Mouse (Mus musculus) liver (tissue): ENCODE measurements around the gene Lipt2.
A peak's percentile ranks its signal among the peaks of the same experiment; 100 is the strongest.

Experiments used
- DNase-seq: peaks from one replicate; pipeline ENCODE4 v3.0.0-alpha.2; 2020; ENCODE audit warnings: mixed read lengths

The Lipt2 gene

GRCm38 (mm10) chr7:100159105-100159841 lies at the start of gene Lipt2:
Lipt2 (plus strand) TSS chr7:100159277.
- peak; percentile 92 for DNase-seq

- no peak for DNase-seq
Observed at GRCm38 (mm10) chr7:100111506-100111905, 47.6 kb upstream of the Lipt2 start.

- no peak for DNase-seq
Observed at GRCm38 (mm10) chr7:100113821-100114220, 45.3 kb upstream of the Lipt2 start.

- no peak for DNase-seq
Observed at GRCm38 (mm10) chr7:100114279-100114678, 44.8 kb upstream of the Lipt2 start.

GRCm38 (mm10) chr7:100120791-100121261 lies 38.3 kb upstream of the Lipt2 start:
- DNase-seq: peak; percentile 68

GRCm38 (mm10) chr7:100121376-100121789 lies 37.7 kb upstream of the Lipt2 start, which contains the start of gene Pold3:
Pold3 (minus strand) TSS chr7:100121565.
- peak; percentile 97 for DNase-seq

GRCm38 (mm10) chr7:100123486-100123885 lies 35.6 kb upstream of the Lipt2 start:
- peak; percentile 60 for DNase-seq

- peak; percentile 72 for DNase-seq
Observed at GRCm38 (mm10) chr7:100124211-100124610, 34.9 kb upstream of the Lipt2 start.

- DNase-seq: no peak
Observed at GRCm38 (mm10) chr7:100125166-100125565, 33.9 kb upstream of the Lipt2 start.

GRCm38 (mm10) chr7:100126514-100126913 lies 32.6 kb upstream of the Lipt2 start:
- DNase-seq: no peak

- DNase-seq: no peak
Observed at GRCm38 (mm10) chr7:100128262-100129041, 30.6 kb upstream of the Lipt2 start.

GRCm38 (mm10) chr7:100130592-100130991 lies 28.5 kb upstream of the Lipt2 start:
- no peak for DNase-seq

GRCm38 (mm10) chr7:100132379-100132778 lies 26.7 kb upstream of the Lipt2 start:
- no peak for DNase-seq

- DNase-seq: no peak
Observed at GRCm38 (mm10) chr7:100137038-100137437, 22.0 kb upstream of the Lipt2 start.

- DNase-seq: no peak
Observed at GRCm38 (mm10) chr7:100138075-100138474, 21.0 kb upstream of the Lipt2 start.

- no peak for DNase-seq
Observed at GRCm38 (mm10) chr7:100140591-100140990, 18.5 kb upstream of the Lipt2 start.

- DNase-seq: no peak
Observed at GRCm38 (mm10) chr7:100148586-100148985, 10.5 kb upstream of the Lipt2 start.

- no peak for DNase-seq
Observed at GRCm38 (mm10) chr7:100150086-100150485, 9.0 kb upstream of the Lipt2 start.

- DNase-seq: peak; percentile 10
Observed at GRCm38 (mm10) chr7:100150626-100151025, 8.5 kb upstream of the Lipt2 start.

GRCm38 (mm10) chr7:100157669-100158068 lies 1.4 kb upstream of the Lipt2 start:
- no peak for DNase-seq

- no peak for DNase-seq
Observed at GRCm38 (mm10) chr7:100160006-100160405, 929 bp downstream of the Lipt2 start.

GRCm38 (mm10) chr7:100163506-100163905 lies 4.4 kb downstream of the Lipt2 start:
- no peak for DNase-seq

- DNase-seq: no peak
Observed at GRCm38 (mm10) chr7:100168654-100169053, 9.6 kb downstream of the Lipt2 start.

- DNase-seq: no peak
Observed at GRCm38 (mm10) chr7:100170756-100171155, 11.7 kb downstream of the Lipt2 start.
